17 mouse cellular contexts compared by ENCODE assay signal in genomic region chr13:110854213-110854612, GRCm38 (mm10).
A peak's percentile ranks its signal among the peaks of the same experiment; 100 is the strongest.
DNase-seq lines count a peak whose midpoint lies in the region; ATAC-seq and TF ChIP-seq lines count a peak whose summit lies in the region.
"Had no signal": no experiment of that assay in that cellular context is flagged by ENCODE, and none has a peak within 500 bp of the region (broad histone marks: within the 10 kb centered on the region; RNA-seq: fewer than 3 reads in every experiment).

No protein-coding gene starts in this region.

- TF ChIP-seq CTCF in kidney, adult 2 months (conservative IDR thresholded peaks at IDR 0.05; ENCODE audit: insufficient read depth, insufficient read length, low read depth, low read length): no peak

- H3K4me1 ChIP-seq in kidney, adult 2 months (ENCODE audit: control insufficient read depth, insufficient read depth, low read length): no peaks in the 10 kb centered on the region
- no peaks in the 10 kb centered on the region for H3K4me1 ChIP-seq in midbrain, embryonic 11.5 days (ENCODE audit: control insufficient read depth, insufficient read depth, low read length)
- no peaks in the 10 kb centered on the region for H3K4me1 ChIP-seq in midbrain, embryonic 15.5 days
- H3K4me1 ChIP-seq: heart, embryonic 15.5 days; hindbrain, embryonic 10.5 days had no signal

- H3K4me3 ChIP-seq in kidney, adult 2 months (ENCODE audit: insufficient read depth, low read depth, low read length): no peak overlapping the region
- no peak overlapping the region for H3K4me3 ChIP-seq in midbrain, embryonic 11.5 days (ENCODE audit: low read depth, low read length)
- H3K4me3 ChIP-seq in midbrain, embryonic 15.5 days: no peak overlapping the region
- no peak overlapping the region for H3K4me3 ChIP-seq in myocyte
- H3K4me3 ChIP-seq: heart, adult 2 months; heart, embryonic 15.5 days; hindbrain, embryonic 10.5 days had no signal

- no peaks in the 10 kb centered on the region for H3K36me3 ChIP-seq in kidney, adult 2 months (ENCODE audit: control insufficient read depth, insufficient read depth, low read length)
- H3K36me3 ChIP-seq in midbrain, embryonic 11.5 days (ENCODE audit: control insufficient read depth, insufficient read depth, low read length): no peaks in the 10 kb centered on the region
- no peaks in the 10 kb centered on the region for H3K36me3 ChIP-seq in midbrain, embryonic 15.5 days (replicated peaks)
- H3K36me3 ChIP-seq in myocyte (ENCODE audit: control insufficient read depth, insufficient read depth): no peaks in the 10 kb centered on the region
- H3K36me3 ChIP-seq: heart, embryonic 15.5 days; hindbrain, embryonic 10.5 days had no signal

- H3K27me3 ChIP-seq in kidney, adult 2 months (replicated peaks; ENCODE audit: control insufficient read depth, insufficient read depth, low read length): no peaks in the 10 kb centered on the region
- no peaks in the 10 kb centered on the region for H3K27me3 ChIP-seq in midbrain, embryonic 11.5 days (ENCODE audit: control insufficient read depth, insufficient read depth, low read length)
- no peaks in the 10 kb centered on the region for H3K27me3 ChIP-seq in midbrain, embryonic 15.5 days (replicated peaks)
- H3K27me3 ChIP-seq in myocyte (ENCODE audit: control insufficient read depth, insufficient read depth, insufficient read length): no peaks in the 10 kb centered on the region
- H3K27me3 ChIP-seq: heart, embryonic 15.5 days had no signal

- no peak for TF ChIP-seq POLR2A in kidney, adult 2 months (IDR thresholded peaks at IDR 0.05; ENCODE audit: low read depth, low read length)
- TF ChIP-seq POLR2A in myocyte (IDR thresholded peaks at IDR 0.05; ENCODE audit: insufficient read length, low read depth): no peak

- no peak overlapping the region for H3K4me2 ChIP-seq in midbrain, embryonic 11.5 days
- no peak overlapping the region for H3K4me2 ChIP-seq in midbrain, embryonic 15.5 days
- H3K4me2 ChIP-seq in myocyte (ENCODE audit: low read depth): no peak overlapping the region
- H3K4me2 ChIP-seq: heart, embryonic 11.5 days; heart, embryonic 15.5 days; hindbrain, embryonic 14.5 days had no signal

- 39% methylated on average over 1 of the region's 1 CpGs for WGBS in kidney, adult 2 months
- WGBS in midbrain, embryonic 11.5 days: 69% methylated on average over 1 of the region's 1 CpGs
- WGBS in midbrain, embryonic 15.5 days: 60% methylated on average over 1 of the region's 1 CpGs

- H3K79me2 ChIP-seq in myocyte (ENCODE audit: control insufficient read depth, insufficient read depth): no peaks in the 10 kb centered on the region

- H3ac ChIP-seq in myocyte (ENCODE audit: control insufficient read depth, insufficient read length): no peak overlapping the region

- no peak for ATAC-seq in midbrain, embryonic 11.5 days (ENCODE audit: low FRiP score)
- no peak for ATAC-seq in midbrain, embryonic 15.5 days (replicated peaks)
- ATAC-seq in CD4-positive, CD25-positive, alpha-beta regulatory T cell, adult 4 months: no peak
- ATAC-seq: forebrain, embryonic 16.5 days had no signal

- no peak overlapping the region for H3K9ac ChIP-seq in midbrain, embryonic 11.5 days (ENCODE audit: low read length)
- no peak overlapping the region for H3K9ac ChIP-seq in midbrain, embryonic 15.5 days
- H3K9ac ChIP-seq: heart, embryonic 15.5 days; hindbrain, embryonic 14.5 days had no signal

- H3K9me3 ChIP-seq in midbrain, embryonic 11.5 days (ENCODE audit: control insufficient read depth, low read length): no peaks in the 10 kb centered on the region
- no peaks in the 10 kb centered on the region for H3K9me3 ChIP-seq in midbrain, embryonic 15.5 days
- H3K9me3 ChIP-seq: heart, embryonic 15.5 days; hindbrain, embryonic 10.5 days had no signal

- DNase-seq in kidney, adult 2 months: peak; percentile 13
- DNase-seq in kidney, adult 18-20 months: no peak
- peak; percentile 19 for DNase-seq in midbrain, embryonic 11.5 days (ENCODE audit: low spot score, missing footprints)
- DNase-seq: adrenal gland, postnatal 10 days; cerebellum, adult 11-12 months; cerebellum, adult 9-11 months; gastrocnemius, postnatal 10 days; heart, adult 2 months; heart, postnatal 14 days had no signal

- no peak overlapping the region for H3K27ac ChIP-seq in kidney, adult 2 months (ENCODE audit: insufficient read depth, low read depth, low read length)
- no peak overlapping the region for H3K27ac ChIP-seq in midbrain, embryonic 11.5 days (ENCODE audit: low read depth, low read length)
- H3K27ac ChIP-seq in midbrain, embryonic 15.5 days: no peak overlapping the region
- H3K27ac ChIP-seq: heart, adult 2 months; heart, embryonic 15.5 days; hindbrain, embryonic 10.5 days; hindbrain, embryonic 14.5 days had no signal

TF ChIP-seq in myocyte, 11 proteins besides CTCF, POLR2A, EP300 and RAD21:
- TF ChIP-seq E2F4 (IDR thresholded peaks at IDR 0.05; ENCODE audit: insufficient read depth): no peak
- peak in 2 of 3 experiments; percentile 65 to 78 for TF ChIP-seq MYOD1 (IDR thresholded peaks at IDR 0.05; ENCODE audit: control insufficient read depth in 1 of 3, insufficient read length in 2 of 3, low read depth in 2 of 3)
TF ChIP-seq in myocyte: peak in this region for 1.
